Mouse (Mus musculus) midbrain, embryonic 14.5 days (tissue): Measurements from ENCODE around the gene Shisa8. TPM values are rescaled to one million over a fixed set of nuclear protein-coding genes. Genes with fewer than 3 reads are reported as not detected.

ENCODE experiments used
- ATAC-seq: fragments of 200-750 bp; cut with Nextera tagmentation; 2 replicates; pipeline ENCODE4 v1.8.0; 2017; ENCODE audit warnings: moderate number of reproducible peaks, moderate library complexity; ENCODE audit not compliant: low FRiP score, low TSS enrichment
- DNase-seq: peaks from one replicate; pipeline ENCODE4 v3.0.0-alpha.2; 2015
- H3K27ac ChIP-seq: fragments of 300-500 bp; sonication (generic); replicated peaks from 2 replicates; pipeline ENCODE4 v1.5.1; 2014; ENCODE audit warnings: mild to moderate bottlenecking, low read depth, low read length, moderate library complexity
- H3K27me3 ChIP-seq: fragments of 300-500 bp; sonication (generic); 2 replicates; pipeline ENCODE4 v1.6.1; 2014; ENCODE audit warnings: low read length, control low read depth, mixed read lengths; ENCODE audit not compliant: control insufficient read depth, insufficient read depth
- H3K36me3 ChIP-seq: fragments of 300-500 bp; sonication (generic); 2 replicates; pipeline ENCODE4 v1.6.1; 2014; ENCODE audit warnings: low read length, control low read depth; ENCODE audit not compliant: control insufficient read depth, insufficient read depth
- H3K4me1 ChIP-seq: fragments of 300-500 bp; sonication (generic); 2 replicates; pipeline ENCODE4 v1.6.1; 2014; ENCODE audit warnings: mild to moderate bottlenecking, antibody characterized with exemption, low read length, control low read depth; ENCODE audit not compliant: control insufficient read depth, insufficient read depth
- H3K4me2 ChIP-seq: fragments of 300-500 bp; sonication (generic); 2 replicates; pipeline ENCODE4 v1.6.1; 2014; ENCODE audit warnings: mild to moderate bottlenecking, low read length, moderate library complexity
- H3K4me3 ChIP-seq: fragments of 300-500 bp; sonication (generic); replicated peaks from 2 replicates; pipeline ENCODE4 v1.5.1; 2014; ENCODE audit warnings: low read depth, low read length
- H3K9ac ChIP-seq: fragments of 300-500 bp; sonication (generic); replicated peaks from 2 replicates; pipeline ENCODE4 v1.6.1; 2014; ENCODE audit warnings: mild to moderate bottlenecking, low read length, moderate library complexity
- H3K9me3 ChIP-seq: fragments of 300-500 bp; sonication (generic); 2 replicates; pipeline ENCODE4 v1.6.1; 2016; ENCODE audit warnings: low read length, control low read depth, mixed read lengths; ENCODE audit not compliant: control insufficient read depth
- WGBS: fragments of 180-500 bp; shearing (Covaris S2); extraction: QIAGEN DNeasy Blood & Tissue Kit; methylation state at CpG from one replicate; pipeline ENCODE4 v1.1.7; 2014; 5-methylcytosine and 5-hydroxymethylcytosine counted together
- polyA plus RNA-seq: library from polyadenylated mRNA; unstranded; fragments of >200 nt; fragmentation: Nextera tagmentation; extraction: Ambion mirVana; gene quantifications from 2 replicates; pipeline ENCODE4 v1.2.1, GENCODE M21; 2014

The Shisa8 gene
- polyA plus RNA-seq, 1 experiment from 2014 or later, result 0.70 TPM

GRCm38 (mm10) chr15:82220003-82220675 lies 7.5 kb upstream of the Shisa8 start:
- no peak overlapping the region for H3K27ac ChIP-seq
- 59% methylated on average over 12 of the region's 12 CpGs for WGBS

GRCm38 (mm10) chr15:82218778-82219666 lies 6.4 kb upstream of the Shisa8 start:
- Histone ChIP-seq H3K36me3 (no peaks in the 10 kb centered on the region), H3K27me3 (peaks cover 18% of the 10 kb centered on the region)
- WGBS, result 81% methylated on average over 26 of the region's 26 CpGs

More at GRCm38 (mm10) chr15:82220003-82220675, 7.5 kb upstream of the Shisa8 start:
- Histone ChIP-seq H3K9me3 (no peaks in the 10 kb centered on the region), H3K4me2 (no peak overlapping the region), H3K36me3 (no peaks in the 10 kb centered on the region), H3K9ac (no peak overlapping the region), H3K4me1 (peaks cover 24% of the 10 kb centered on the region; the same call in 1 of the 2 replicates), H3K4me3 (no peak overlapping the region), H3K27me3 (peaks cover 12% of the 10 kb centered on the region)
- no peak for DNase-seq
- ATAC-seq, result no peak

GRCm38 (mm10) chr15:82217980-82218379 lies 5.4 kb upstream of the Shisa8 start:
- 27% methylated on average over 9 of the region's 9 CpGs for WGBS
- H3K4me3 ChIP-seq, result no peak overlapping the region
- no peak overlapping the region for H3K27ac ChIP-seq
- ATAC-seq, result no peak
- H3K4me2 ChIP-seq, result no peak overlapping the region
- no peak for DNase-seq
- peaks cover 27% of the 10 kb centered on the region for H3K27me3 ChIP-seq
- no peaks in the 10 kb centered on the region for H3K36me3 ChIP-seq
- H3K9me3 ChIP-seq, result no peaks in the 10 kb centered on the region
- 0 out of 2 replicates have a peak, but pooled peaks cover 14% of the 10 kb centered on the region for H3K4me1 ChIP-seq
- H3K9ac ChIP-seq, result no peak overlapping the region

More at GRCm38 (mm10) chr15:82218778-82219666, 6.4 kb upstream of the Shisa8 start:
- DNase-seq (no peak), ATAC-seq (no peak)
- H3K4me1 ChIP-seq, result peaks cover 19% of the 10 kb centered on the region; the same call in 1 of the 2 replicates
- no peak overlapping the region for H3K27ac ChIP-seq
- no peak overlapping the region for H3K4me3 ChIP-seq
- no peak overlapping the region for H3K9ac ChIP-seq
- no peak overlapping the region for H3K4me2 ChIP-seq
- H3K9me3 ChIP-seq, result no peaks in the 10 kb centered on the region

- DNase-seq (no peak), ATAC-seq (no peak)
- H3K4me2 ChIP-seq, result no peak overlapping the region
- no peak overlapping the region for H3K27ac ChIP-seq
- 0 out of 2 replicates have a peak, but pooled peaks cover 15% of the 10 kb centered on the region for H3K4me1 ChIP-seq
- no peaks in the 10 kb centered on the region for H3K36me3 ChIP-seq
- no peak overlapping the region for H3K9ac ChIP-seq
- H3K4me3 ChIP-seq, result no peak overlapping the region
- no peaks in the 10 kb centered on the region for H3K9me3 ChIP-seq
- H3K27me3 ChIP-seq, result peaks cover 36% of the 10 kb centered on the region
- WGBS, result 1% methylated on average over 7 of the region's 7 CpGs
Measured at GRCm38 (mm10) chr15:82217039-82217438, 4.4 kb upstream of the Shisa8 start.

- H3K27ac ChIP-seq, result no peak overlapping the region
- no peak for ATAC-seq
- no peak overlapping the region for H3K9ac ChIP-seq
- H3K4me2 ChIP-seq, result no peak overlapping the region
- H3K4me3 ChIP-seq, result no peak overlapping the region
- no peaks in the 10 kb centered on the region for H3K36me3 ChIP-seq
- no peak for DNase-seq
- peaks cover 44% of the 10 kb centered on the region for H3K27me3 ChIP-seq
- H3K4me1 ChIP-seq, result 0 out of 2 replicates have a peak, but pooled peaks cover 19% of the 10 kb centered on the region
- 39% methylated on average over 20 of the region's 20 CpGs for WGBS
- no peaks in the 10 kb centered on the region for H3K9me3 ChIP-seq
Measured at GRCm38 (mm10) chr15:82216142-82216827, 3.7 kb upstream of the Shisa8 start.

- Histone ChIP-seq H3K27me3 (peaks cover 52% of the 10 kb centered on the region), H3K9me3 (no peaks in the 10 kb centered on the region), H3K4me2 (no peak overlapping the region), H3K4me1 (0 out of 2 replicates have a peak, but pooled peaks cover 19% of the 10 kb centered on the region), H3K4me3 (no peak overlapping the region), H3K9ac (no peak overlapping the region), H3K27ac (no peak overlapping the region), H3K36me3 (no peaks in the 10 kb centered on the region)
- DNase-seq, result no peak
- WGBS, result 40% methylated on average over 11 of the region's 11 CpGs
- no peak for ATAC-seq
Measured at GRCm38 (mm10) chr15:82215332-82216046, 2.9 kb upstream of the Shisa8 start.

GRCm38 (mm10) chr15:82213222-82213621 lies 607 bp upstream of the Shisa8 start:
- Histone ChIP-seq H3K4me2 (peak overlapping the region; percentile 65; the same call in 1 of the 2 replicates), H3K27ac (no peak overlapping the region), H3K9me3 (no peaks in the 10 kb centered on the region), H3K27me3 (peaks cover 67% of the 10 kb centered on the region), H3K36me3 (no peaks in the 10 kb centered on the region), H3K4me1 (0 out of 2 replicates have a peak, but pooled peaks cover 19% of the 10 kb centered on the region), H3K4me3 (no peak overlapping the region), H3K9ac (no peak overlapping the region)
- DNase-seq (no peak), ATAC-seq (no peak)
- WGBS, result 10% methylated on average over 4 of the region's 4 CpGs
